Mouse (Mus musculus) erythroid progenitor cell, adult 5-6 weeks (primary cell): ENCODE results near the gene Heatr9. TPM values are rescaled to one million over a fixed set of nuclear protein-coding genes. Genes with fewer than 3 reads are reported as not detected.

Source experiments
- total RNA-seq, 2 experiments: library from RNA; stranded (forward) in 1 of 2; stranded (reverse) in 1 of 2; fragments of 150-400 nt in 1 of 2; fragments of 186-747, 209-891 nt in 1 of 2; gene quantifications; 2 replicates each; pipeline versions ENCODE4 v1.2.3 to v1.2.4; 2015 to 2017; ENCODE audit warnings: low replicate concordance in 2 of 2

Gene Heatr9
- total RNA-seq, 2 experiments from 2014 or later = not detected

Other genes starting within 250 kb of the Heatr9 start
- gene Slfn14, start 235.4 kb downstream of the Heatr9 start, total RNA-seq (2015; ENCODE audit: low replicate concordance) = 86.4 and 88.3 TPM in 2 replicates
- 93.6 and 106 TPM in 2 replicates for gene Slfn14, start 235.4 kb downstream of the Heatr9 start, total RNA-seq (2017; ENCODE audit: low replicate concordance)
- gene Ap2b1, start 223.2 kb downstream of the Heatr9 start, total RNA-seq (2015; ENCODE audit: low replicate concordance) = 42.3 and 43.6 TPM in 2 replicates
- gene Ap2b1, start 223.2 kb downstream of the Heatr9 start, total RNA-seq (2017; ENCODE audit: low replicate concordance) = 49.8 and 49.9 TPM in 2 replicates
- gene Pex12, start 219.6 kb downstream of the Heatr9 start, total RNA-seq (2015; ENCODE audit: low replicate concordance) = 1.1 and 2.5 TPM in 2 replicates
- gene Pex12, start 219.6 kb downstream of the Heatr9 start, total RNA-seq (2017; ENCODE audit: low replicate concordance) = 2.2 TPM in 1 of 2 replicates, not detected in the other
- gene Rasl10b, start 113.0 kb downstream of the Heatr9 start, total RNA-seq (2015; ENCODE audit: low replicate concordance) = not detected in 2 replicates
- 0.23 TPM in 1 of 2 replicates, not detected in the other for gene Rasl10b, start 113.0 kb downstream of the Heatr9 start, total RNA-seq (2017; ENCODE audit: low replicate concordance)
- gene Gas2l2, start 92.7 kb downstream of the Heatr9 start, total RNA-seq (2015; ENCODE audit: low replicate concordance) = not detected in 2 replicates
- gene Gas2l2, start 92.7 kb downstream of the Heatr9 start, total RNA-seq (2017; ENCODE audit: low replicate concordance) = not detected in 2 replicates
- gene 1700020L24Rik, start 84.5 kb downstream of the Heatr9 start, total RNA-seq (2015; ENCODE audit: low replicate concordance) = 12.3 TPM in 1 of 2 replicates, not detected in the other
- gene 1700020L24Rik, start 84.5 kb downstream of the Heatr9 start, total RNA-seq (2017; ENCODE audit: low replicate concordance) = 4.0 and 4.7 TPM in 2 replicates
- not detected in 2 replicates for gene Mmp28, start 59.1 kb downstream of the Heatr9 start, total RNA-seq (2015; ENCODE audit: low replicate concordance)
- 1.7 TPM in 1 of 2 replicates, not detected in the other for gene Mmp28, start 59.1 kb downstream of the Heatr9 start, total RNA-seq (2017; ENCODE audit: low replicate concordance)
- 47.2 and 59.5 TPM in 2 replicates for gene Taf15, start 49.1 kb downstream of the Heatr9 start, total RNA-seq (2015; ENCODE audit: low replicate concordance)
- gene Taf15, start 49.1 kb downstream of the Heatr9 start, total RNA-seq (2017; ENCODE audit: low replicate concordance) = 50.6 and 95.9 TPM in 2 replicates
- 11.5 and 25.6 TPM in 2 replicates for gene Ccl5, start 8.3 kb upstream of the Heatr9 start, total RNA-seq (2015; ENCODE audit: low replicate concordance)
- 4.6 TPM in 1 of 2 replicates, not detected in the other for gene Ccl5, start 8.3 kb upstream of the Heatr9 start, total RNA-seq (2017; ENCODE audit: low replicate concordance)
- 28.1 and 34.2 TPM in 2 replicates for gene Ccl9, start 56.5 kb upstream of the Heatr9 start, total RNA-seq (2015; ENCODE audit: low replicate concordance)
- 7.1 and 35.4 TPM in 2 replicates for gene Ccl9, start 56.5 kb upstream of the Heatr9 start, total RNA-seq (2017; ENCODE audit: low replicate concordance)
- 55.5 and 74.2 TPM in 2 replicates for gene Ccl6, start 70.9 kb upstream of the Heatr9 start, total RNA-seq (2015; ENCODE audit: low replicate concordance)
- gene Ccl6, start 70.9 kb upstream of the Heatr9 start, total RNA-seq (2017; ENCODE audit: low replicate concordance) = 24.0 and 25.2 TPM in 2 replicates
- not detected in 2 replicates for gene Rpl9-ps1, start 123.4 kb upstream of the Heatr9 start, total RNA-seq (2015; ENCODE audit: low replicate concordance)
- gene Rpl9-ps1, start 123.4 kb upstream of the Heatr9 start, total RNA-seq (2017; ENCODE audit: low replicate concordance) = not detected in 2 replicates
- 34.6 and 35.2 TPM in 2 replicates for gene Ccl3, start 127.2 kb upstream of the Heatr9 start, total RNA-seq (2015; ENCODE audit: low replicate concordance)
- gene Ccl3, start 127.2 kb upstream of the Heatr9 start, total RNA-seq (2017; ENCODE audit: low replicate concordance) = 16.3 and 19.1 TPM in 2 replicates
- 7.1 and 12.6 TPM in 2 replicates for gene Ccl4, start 140.4 kb upstream of the Heatr9 start, total RNA-seq (2015; ENCODE audit: low replicate concordance)
- 0.51 and 17.1 TPM in 2 replicates for gene Ccl4, start 140.4 kb upstream of the Heatr9 start, total RNA-seq (2017; ENCODE audit: low replicate concordance)
- gene Wfdc17, start 181.8 kb upstream of the Heatr9 start, total RNA-seq (2015; ENCODE audit: low replicate concordance) = 28.5 and 51.1 TPM in 2 replicates
- gene Wfdc17, start 181.8 kb upstream of the Heatr9 start, total RNA-seq (2017; ENCODE audit: low replicate concordance) = 15.7 TPM in 1 of 2 replicates, not detected in the other
- gene Wfdc18, start 186.8 kb upstream of the Heatr9 start, total RNA-seq (2015; ENCODE audit: low replicate concordance) = not detected in 2 replicates
- gene Wfdc18, start 186.8 kb upstream of the Heatr9 start, total RNA-seq (2017; ENCODE audit: low replicate concordance) = not detected in 2 replicates
- 132 and 167 TPM in 2 replicates for gene Wfdc21, start 224.8 kb upstream of the Heatr9 start, total RNA-seq (2015; ENCODE audit: low replicate concordance)
- 99.0 and 117 TPM in 2 replicates for gene Wfdc21, start 224.8 kb upstream of the Heatr9 start, total RNA-seq (2017; ENCODE audit: low replicate concordance)
- gene Heatr6, start 231.5 kb upstream of the Heatr9 start, total RNA-seq (2015; ENCODE audit: low replicate concordance) = 2.9 and 4.7 TPM in 2 replicates
- 1.5 and 3.3 TPM in 2 replicates for gene Heatr6, start 231.5 kb upstream of the Heatr9 start, total RNA-seq (2017; ENCODE audit: low replicate concordance)